In genomic region chr7:94042466-94043030, GRCm38 (mm10) we compare ENCODE assay signal across 8 mouse cellular contexts.
A peak's percentile ranks its signal among the peaks of the same experiment; 100 is the strongest.
DNase-seq lines count a peak whose midpoint lies in the region; ATAC-seq lines count a peak whose summit lies in the region.

No protein-coding gene starts in this region.

- intact Hi-C loops in heart, postnatal 25 days (cut with DNase I) = loop anchor here (10.0 kb wide), 1 partner anchor 708 kb away; no protein-coding TSS in a partner anchor

- peak overlapping the region; percentile 45 for H3K4me2 ChIP-seq in heart, embryonic 11.5 days
- peak overlapping the region; percentile 52 for H3K4me2 ChIP-seq in hindbrain, embryonic 14.5 days (replicated peaks)
- H3K4me2 ChIP-seq in midbrain, embryonic 16.5 days (ENCODE audit: low read length) = peak overlapping the region; percentile 57

- no peak for ATAC-seq in heart, embryonic 11.5 days (replicated peaks; ENCODE audit: insufficient number of reproducible peaks, low FRiP score, low TSS enrichment)
- peak; percentile 88 for ATAC-seq in hindbrain, embryonic 14.5 days (ENCODE audit: low FRiP score)
- ATAC-seq in midbrain, embryonic 16.5 days = peak; percentile 93

- H3K27ac ChIP-seq in heart, embryonic 11.5 days (ENCODE audit: low read depth, low read length) = no peak overlapping the region
- H3K27ac ChIP-seq in hindbrain, embryonic 14.5 days = no peak overlapping the region; the same call in 1 of the 2 replicates
- H3K27ac ChIP-seq in midbrain, embryonic 16.5 days (ENCODE audit: low read length) = peak overlapping the region; percentile 63

- no peaks in the 10 kb centered on the region for H3K4me1 ChIP-seq in heart, embryonic 11.5 days (ENCODE audit: control insufficient read depth, insufficient read depth, low read length)
- H3K4me1 ChIP-seq in hindbrain, embryonic 14.5 days (replicated peaks; ENCODE audit: control insufficient read depth, insufficient read depth, low read length) = no peaks in the 10 kb centered on the region; the same call in 1 of the 2 replicates
- peaks cover 9% of the 10 kb centered on the region for H3K4me1 ChIP-seq in midbrain, embryonic 16.5 days (ENCODE audit: control insufficient read depth, insufficient read depth, low read length)

- H3K27me3 ChIP-seq in heart, embryonic 11.5 days (ENCODE audit: control insufficient read depth, insufficient read depth, low read length) = no peaks in the 10 kb centered on the region
- 0 out of 2 replicates have a peak, but pooled peaks cover 3% of the 10 kb centered on the region for H3K27me3 ChIP-seq in hindbrain, embryonic 14.5 days (ENCODE audit: control insufficient read depth, insufficient read depth, low read length)
- H3K27me3 ChIP-seq in midbrain, embryonic 16.5 days (ENCODE audit: control insufficient read depth, insufficient read depth, low read depth, low read length) = no peaks in the 10 kb centered on the region

- H3K4me3 ChIP-seq in heart, embryonic 11.5 days (ENCODE audit: low read depth, low read length) = no peak overlapping the region
- peak overlapping the region; percentile 24 for H3K4me3 ChIP-seq in hindbrain, embryonic 14.5 days (replicated peaks; ENCODE audit: low read length)
- peak overlapping the region; percentile 38 for H3K4me3 ChIP-seq in midbrain, embryonic 16.5 days (ENCODE audit: low read depth, low read length)

- H3K9me3 ChIP-seq in heart, embryonic 11.5 days (replicated peaks; ENCODE audit: control insufficient read depth, low read length) = no peaks in the 10 kb centered on the region
- no peaks in the 10 kb centered on the region for H3K9me3 ChIP-seq in hindbrain, embryonic 14.5 days (ENCODE audit: control insufficient read depth, low read length)
- H3K9me3 ChIP-seq in midbrain, embryonic 16.5 days (replicated peaks; ENCODE audit: control insufficient read depth, low read length, poor library complexity, severe bottlenecking) = no peaks in the 10 kb centered on the region

- H3K9ac ChIP-seq in heart, embryonic 11.5 days (ENCODE audit: low read depth, low read length) = no peak overlapping the region
- peak overlapping the region; percentile 54 for H3K9ac ChIP-seq in hindbrain, embryonic 14.5 days
- peak overlapping the region; percentile 65 for H3K9ac ChIP-seq in midbrain, embryonic 16.5 days (ENCODE audit: low read depth, low read length)

- 26% methylated on average over 11 of the region's 11 CpGs for WGBS in heart, embryonic 11.5 days (ENCODE audit: insufficient replicate concordance)
- WGBS in hindbrain, embryonic 14.5 days = 4% methylated on average over 11 of the region's 11 CpGs
- 3% methylated on average over 11 of the region's 11 CpGs for WGBS in midbrain, embryonic 16.5 days

- no peak for DNase-seq in heart, postnatal 25 days (ENCODE audit: low spot score)
- DNase-seq in embryo, embryonic 10.5 days (ENCODE audit: low spot score) = peak; percentile 75
- DNase-seq in hindbrain, embryonic 14.5 days (ENCODE audit: low spot score) = peak; percentile 65
- DNase-seq in c-Kit-positive CD71-positive TER-119-positive erythroid progenitor cells, embryonic 14.5 days (ENCODE audit: low spot score) = no peak
- DNase-seq in thymus, postnatal 4 days = no peak
- no peak for DNase-seq in MN1 (ENCODE audit: low spot score)

- no peaks in the 10 kb centered on the region for H3K36me3 ChIP-seq in heart, embryonic 11.5 days (ENCODE audit: control insufficient read depth, insufficient read depth, low read length)
- H3K36me3 ChIP-seq in hindbrain, embryonic 14.5 days (replicated peaks; ENCODE audit: control insufficient read depth, insufficient read depth) = no peaks in the 10 kb centered on the region
- no peaks in the 10 kb centered on the region for H3K36me3 ChIP-seq in midbrain, embryonic 16.5 days (ENCODE audit: control insufficient read depth, insufficient read depth, low read length)

Comparison
In these comparisons a context has a peak if more than half of its experiments do, and no peak if none do; other contexts are left out.
1. DNase-seq: peak in embryo, embryonic 10.5 days (single experiment) and hindbrain, embryonic 14.5 days (single experiment); none in heart, postnatal 25 days (single experiment), c-Kit-positive CD71-positive TER-119-positive erythroid progenitor cells, embryonic 14.5 days (single experiment), thymus, postnatal 4 days (single experiment) and MN1 (single experiment).
2. Peak in every context shown above with its lines, with median percentiles within 50 percentile points of each other: H3K4me2 ChIP-seq.